Mouse (Mus musculus): Measurements from ENCODE around the gene Kcnrg.
"Not testable (repeated sequence)": the region's sequence is repeated elsewhere in the genome, so short reads cannot be mapped to it uniquely, and the experiment has no call there.

The Kcnrg gene

DNA sequence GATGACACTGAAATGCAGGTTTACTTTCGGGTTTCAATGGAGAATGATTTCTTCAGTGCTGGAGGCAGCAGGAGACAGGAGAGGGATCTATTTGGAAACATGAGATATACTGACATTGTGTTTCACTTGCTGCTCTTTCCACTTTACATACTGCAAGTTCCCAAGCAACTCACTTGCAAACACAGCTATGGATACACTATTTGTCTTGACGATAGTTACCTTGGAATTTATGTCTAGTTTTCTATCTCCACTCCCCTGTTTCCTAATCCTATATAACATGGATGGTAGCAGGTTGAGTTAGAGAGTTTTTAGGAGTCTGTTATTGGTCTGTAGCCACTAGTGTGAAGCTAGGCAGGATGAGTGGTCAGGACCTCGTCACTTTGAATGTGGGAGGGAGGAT, at the start of gene Kcnrg:
Gene Kcnrg, plus strand, starts transcription at position 301 of the 400 bp plus-strand sequence.
- no peak for DNase-seq (ENCODE audit: low read depth, low spot score)

DNA sequence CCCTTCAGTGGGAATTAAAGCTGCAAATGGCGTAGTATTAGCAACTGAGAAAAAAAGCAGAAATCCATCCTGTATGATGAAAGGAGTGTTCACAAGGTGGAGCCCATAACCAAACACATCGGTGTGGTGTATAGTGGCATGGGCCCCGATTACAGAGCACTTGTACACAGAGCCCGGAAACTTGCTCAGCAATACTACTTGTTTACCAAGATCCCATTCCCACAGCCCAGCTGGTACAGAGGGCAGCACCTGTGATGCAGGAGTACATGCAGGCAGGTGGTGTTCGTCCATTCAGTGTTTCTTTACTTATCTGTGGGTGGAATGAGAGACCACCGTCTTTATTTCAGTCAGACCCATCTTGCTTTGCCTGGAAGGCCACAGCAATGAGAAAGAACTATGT, 48.4 kb upstream of the Kcnrg start:
- no peak for DNase-seq (ENCODE audit: low read depth, low spot score)

DNA sequence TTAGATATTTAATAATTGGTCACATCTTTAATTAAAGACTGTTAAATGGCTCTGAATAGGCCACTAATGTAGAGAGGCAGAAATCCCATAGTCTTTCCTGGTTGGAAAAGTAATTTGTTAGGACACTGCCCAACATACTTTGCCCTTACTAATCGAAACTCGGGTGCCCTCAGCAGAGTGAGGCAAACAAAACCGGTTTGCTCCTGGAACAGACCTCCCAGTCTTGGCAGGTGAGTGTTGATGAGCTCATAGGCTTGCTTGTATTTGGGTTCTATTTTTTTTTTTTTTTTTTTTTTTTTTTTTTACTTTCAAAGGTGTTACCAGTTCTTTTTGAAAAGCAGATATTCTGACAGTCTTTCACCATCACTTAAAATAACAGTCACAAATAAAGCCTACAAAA, 47.4 kb upstream of the Kcnrg start:
- DNase-seq (ENCODE audit: low read depth, low spot score): no peak

- DNase-seq (ENCODE audit: low read depth, low spot score): not testable (repeated sequence)
Measured at GRCm38 (mm10) chr14:61566211-61566610, 41.0 kb upstream of the Kcnrg start.

- DNase-seq (ENCODE audit: low read depth, low spot score): no peak
Measured at GRCm38 (mm10) chr14:61569344-61569743, 37.9 kb upstream of the Kcnrg start.

DNA sequence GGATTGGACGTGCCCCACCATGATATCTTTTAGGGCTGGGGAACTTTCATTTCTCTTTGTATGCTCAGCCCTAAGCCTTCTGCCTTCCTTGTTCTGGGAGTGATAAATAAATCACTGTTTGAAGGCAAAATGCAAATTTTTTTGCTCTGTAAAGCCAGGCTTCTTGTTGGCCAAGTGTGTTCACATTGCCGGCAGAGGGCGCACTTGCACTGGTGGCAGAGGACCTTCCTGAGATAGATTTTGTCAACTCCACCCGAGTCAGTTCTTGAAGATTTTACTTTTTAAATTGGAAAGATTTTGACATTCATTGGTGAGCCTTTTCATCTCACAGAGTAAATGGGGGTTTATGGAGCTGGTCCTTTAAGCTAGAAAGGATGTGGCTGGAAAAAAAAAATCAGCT, 35.9 kb upstream of the Kcnrg start:
- peak; percentile 62 for DNase-seq (ENCODE audit: low read depth, low spot score)

- no peak for DNase-seq (ENCODE audit: low read depth, low spot score)
Measured at GRCm38 (mm10) chr14:61572131-61572530, 35.1 kb upstream of the Kcnrg start.

DNA sequence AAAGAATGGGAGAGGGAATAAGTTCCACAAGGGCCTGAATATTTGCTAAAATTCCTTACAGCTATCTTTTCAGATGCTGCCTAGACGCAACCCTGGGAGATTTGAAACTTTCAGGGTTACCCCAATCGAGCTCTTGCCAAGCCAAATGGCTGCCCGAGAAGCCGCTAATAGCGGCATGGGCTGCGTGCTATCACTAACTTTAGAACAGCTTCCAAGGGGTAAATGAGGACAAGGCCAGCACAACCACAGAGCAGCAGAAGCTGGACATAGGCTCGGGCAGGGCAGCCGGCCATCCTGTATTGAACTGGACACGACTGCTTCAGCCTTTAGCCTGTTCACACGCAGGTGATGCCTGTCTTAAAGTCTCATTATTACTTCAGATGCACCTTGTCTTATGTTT, 32.2 kb upstream of the Kcnrg start:
- DNase-seq (ENCODE audit: low read depth, low spot score): no peak

- no peak for DNase-seq (ENCODE audit: low read depth, low spot score)
Measured at GRCm38 (mm10) chr14:61575941-61576340, 31.3 kb upstream of the Kcnrg start.

- no peak for DNase-seq (ENCODE audit: low read depth, low spot score)
Measured at GRCm38 (mm10) chr14:61589288-61590065, 17.8 kb upstream of the Kcnrg start.

GRCm38 (mm10) chr14:61596719-61597426, 10.4 kb upstream of the Kcnrg start:
- no peak for DNase-seq (ENCODE audit: low read depth, low spot score)

DNA sequence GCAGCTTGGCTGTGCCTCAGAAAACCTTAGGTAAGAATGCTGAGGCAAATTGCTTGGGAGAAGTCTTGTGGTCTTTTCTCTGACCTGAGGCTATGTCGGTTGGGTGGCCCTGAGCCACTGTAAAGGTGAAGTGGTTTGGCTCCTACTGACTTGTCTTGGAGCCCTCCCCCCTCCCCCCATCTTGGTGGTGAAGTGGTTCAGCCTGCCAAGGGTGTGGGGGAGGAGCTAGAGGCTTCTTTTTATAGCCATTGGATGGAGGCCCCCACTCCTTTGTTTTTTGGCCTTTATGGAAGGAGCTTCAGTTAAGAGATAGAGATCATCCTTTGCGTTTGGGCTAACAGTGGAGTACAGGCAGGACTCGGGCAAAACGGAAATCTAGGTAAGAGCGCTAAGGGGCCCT, 9.3 kb upstream of the Kcnrg start, which contains the start of gene Trim13:
Gene Trim13, plus strand, starts transcription at position 280 of the 400 bp plus-strand sequence.
- no peak for DNase-seq (ENCODE audit: low read depth, low spot score)

- DNase-seq (ENCODE audit: low read depth, low spot score): peak; percentile 59
Measured at GRCm38 (mm10) chr14:61599057-61599806, 8.0 kb upstream of the Kcnrg start.

DNA sequence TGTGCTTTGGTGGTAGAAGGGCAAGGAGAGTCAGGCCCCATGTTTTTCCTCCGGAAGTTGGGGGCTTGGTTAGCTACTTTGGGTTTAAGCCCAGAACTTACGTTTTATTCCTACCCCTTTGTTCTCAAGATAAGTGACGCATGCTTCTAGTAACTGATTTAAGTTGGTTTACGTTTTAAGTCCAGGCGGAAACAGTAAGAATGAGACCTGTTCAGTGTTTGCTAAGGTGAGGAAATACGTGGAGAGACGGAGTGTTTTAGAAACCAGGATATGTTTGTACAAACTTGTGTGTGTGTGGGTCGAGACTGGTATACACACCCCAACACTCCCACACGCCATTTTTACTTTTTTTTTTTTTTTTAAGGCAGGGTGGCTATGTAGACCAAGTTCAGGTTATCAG, 5.9 kb upstream of the Kcnrg start:
- no peak for DNase-seq (ENCODE audit: low read depth, low spot score)

DNA sequence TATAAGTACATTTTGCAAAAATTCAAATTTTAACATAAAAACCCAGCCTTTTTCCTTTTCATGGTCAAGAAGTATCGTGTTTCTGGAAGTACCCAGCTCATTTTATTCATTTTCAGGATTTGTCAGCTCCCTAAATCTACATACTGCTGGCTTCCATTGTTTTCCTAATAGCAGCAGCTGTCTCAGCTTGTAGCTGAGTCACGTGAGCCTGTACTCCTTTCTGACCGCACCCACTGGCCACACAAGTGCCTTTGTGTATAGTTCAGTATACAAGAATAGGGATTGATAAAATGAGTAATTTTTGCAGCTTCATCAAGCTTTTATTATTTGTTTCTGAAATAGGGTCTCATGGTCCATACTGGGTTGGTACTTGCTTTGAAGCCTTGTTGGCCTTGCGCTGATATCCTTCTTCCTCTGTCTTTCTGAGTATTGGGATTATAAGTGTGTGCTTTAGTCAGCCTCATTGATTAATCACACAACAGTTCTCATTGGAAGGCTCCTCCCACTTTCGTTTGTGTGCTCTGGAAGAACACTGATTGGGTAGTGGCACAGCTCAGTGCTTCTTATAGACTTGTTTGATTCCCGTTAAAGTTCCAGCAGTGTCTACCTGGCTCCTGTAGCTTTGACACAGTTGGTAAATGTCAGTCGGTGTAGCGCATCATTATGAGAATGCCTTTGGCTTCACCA, 4.0 kb upstream of the Kcnrg start:
- DNase-seq (ENCODE audit: low read depth, low spot score): peak; percentile 55

- peak; percentile 68 for DNase-seq (ENCODE audit: low read depth, low spot score)
Measured at GRCm38 (mm10) chr14:61604081-61604480, 3.2 kb upstream of the Kcnrg start.

GRCm38 (mm10) chr14:61606088-61606487, 1.2 kb upstream of the Kcnrg start:
- not testable (repeated sequence) for DNase-seq (ENCODE audit: low read depth, low spot score)

- DNase-seq (ENCODE audit: low read depth, low spot score): no peak
Measured at GRCm38 (mm10) chr14:61611766-61612165, 4.5 kb downstream of the Kcnrg start.

- no peak for DNase-seq (ENCODE audit: low read depth, low spot score)
Measured at GRCm38 (mm10) chr14:61613319-61613718, 6.1 kb downstream of the Kcnrg start.

DNA sequence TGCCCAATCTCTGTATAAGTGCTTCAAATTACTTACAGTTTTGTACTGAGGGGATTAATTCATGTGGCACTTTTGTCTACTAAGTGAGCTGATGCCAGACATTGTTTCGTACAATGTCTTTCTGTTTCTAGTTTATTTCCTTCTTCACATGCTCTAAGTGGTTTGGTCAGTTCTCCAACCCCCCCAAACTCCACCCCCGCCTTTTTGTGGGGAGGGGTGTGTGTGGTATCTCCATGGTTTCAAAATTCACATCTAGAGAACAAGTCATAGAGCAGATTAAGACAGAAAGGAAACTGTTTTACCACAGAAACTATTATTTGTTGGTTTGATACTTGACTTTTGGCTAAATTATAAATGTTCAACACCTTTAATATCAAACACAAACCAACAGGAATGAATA, 13.1 kb downstream of the Kcnrg start:
- DNase-seq (ENCODE audit: low read depth, low spot score): no peak

DNA sequence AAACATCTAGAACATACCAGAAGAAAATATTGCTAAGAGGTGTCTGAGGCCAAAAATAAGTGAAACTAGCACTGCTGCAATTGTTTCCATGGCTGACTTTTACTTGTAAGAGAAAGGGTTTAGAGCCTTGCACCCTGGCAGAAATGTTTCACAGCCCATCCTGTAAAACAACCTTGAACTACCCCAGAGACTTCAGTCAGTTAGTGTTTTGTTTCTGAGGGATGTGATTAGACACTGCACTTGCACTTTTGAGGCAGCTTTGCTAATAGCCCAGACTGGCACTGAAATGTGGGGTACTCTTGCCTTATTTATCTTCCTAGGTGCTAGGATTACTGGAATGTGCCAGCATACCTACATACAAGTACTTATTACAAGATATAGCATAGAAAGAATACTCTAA, 28.7 kb downstream of the Kcnrg start:
- no peak for DNase-seq (ENCODE audit: low read depth, low spot score)

DNA sequence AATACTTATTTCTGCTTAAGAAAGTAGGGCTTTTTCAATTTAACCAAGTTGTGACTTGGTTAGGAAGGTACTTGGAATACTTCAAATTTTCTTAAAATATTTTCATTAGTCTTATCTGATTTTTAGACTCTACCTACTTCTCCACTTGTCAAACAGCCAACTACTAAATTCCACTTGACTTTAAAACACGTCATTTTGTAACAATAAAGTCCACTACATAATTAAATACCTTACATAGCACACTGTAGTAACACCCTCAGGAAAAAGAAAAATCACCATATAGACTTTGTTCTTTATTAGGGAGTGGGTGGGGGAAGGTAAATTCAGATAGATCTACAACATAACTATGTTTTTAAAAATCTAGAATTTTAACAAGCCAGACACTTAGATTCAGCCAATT, 35.4 kb downstream of the Kcnrg start:
- DNase-seq (ENCODE audit: low read depth, low spot score): no peak

All from telencephalon, adult 2 months (tissue).